Mouse (Mus musculus): ENCODE data around the gene Med12. TPM values are rescaled to one million over a fixed set of nuclear protein-coding genes. Genes with fewer than 3 reads are reported as not detected.

The Med12 gene
- total RNA-seq, 2 experiments from 2014 or later = 19.8 to 23.2 TPM

Other genes starting within 250 kb of the Med12 start
- gene Tex11, start 214.4 kb upstream of the Med12 start, total RNA-seq (2021) = under 1 TPM in 1 of 2 experiments, not detected in 1; 0.28 TPM
- not detected for gene Slc7a3, start 188.0 kb upstream of the Med12 start, total RNA-seq (2021)
- gene Snx12, start 51.5 kb upstream of the Med12 start, total RNA-seq (2021) = 10 to 100 TPM; 32.9 to 42.0 TPM
- 10 to 100 TPM; 63.0 to 65.2 TPM for gene Foxo4, start 19.5 kb upstream of the Med12 start, total RNA-seq (2021)
- gene Gm614, start 10.0 kb upstream of the Med12 start, total RNA-seq (2021) = not detected
- gene Il2rg, start 5.8 kb upstream of the Med12 start, total RNA-seq (2021) = 1 to 10 TPM; 8.8 to 9.0 TPM
- not detected for gene Gm20489, start 5.0 kb upstream of the Med12 start, total RNA-seq (2021)
- gene Nlgn3, start 25.1 kb downstream of the Med12 start, total RNA-seq (2021) = under 1 TPM; 0.22 to 0.50 TPM
- not detected for gene Gjb1, start 102.3 kb downstream of the Med12 start, total RNA-seq (2021)
- 10 to 100 TPM; 13.7 to 18.2 TPM for gene Zmym3, start 146.8 kb downstream of the Med12 start, total RNA-seq (2021)
- 10 to 100 TPM; 63.9 to 78.2 TPM for gene Nono, start 155.3 kb downstream of the Med12 start, total RNA-seq (2021)
- gene Itgb1bp2, start 175.1 kb downstream of the Med12 start, total RNA-seq (2021) = 100 to 1,000 TPM; 184 to 237 TPM